Mouse (Mus musculus) hindbrain, embryonic 13.5 days (tissue): ENCODE measurements around the gene Limd2. TPM values are rescaled to one million over a fixed set of nuclear protein-coding genes. Genes with fewer than 3 reads are reported as not detected.

ENCODE experiments used
- ATAC-seq: fragments of 200-750 bp; cut with Nextera tagmentation; 2 replicates; pipeline ENCODE4 v1.8.0; 2017; ENCODE audit warnings: moderate TSS enrichment; ENCODE audit not compliant: low FRiP score
- H3K27ac ChIP-seq: fragments of 300-500 bp; sonication (generic); 2 replicates; pipeline ENCODE4 v1.5.1; 2015; ENCODE audit warnings: inconsistent platforms, mild to moderate bottlenecking, moderate library complexity
- H3K27me3 ChIP-seq: fragments of 300-500 bp; sonication (generic); 2 replicates; pipeline ENCODE4 v1.6.1; 2015; ENCODE audit warnings: mild to moderate bottlenecking, inconsistent platforms
- H3K36me3 ChIP-seq: fragments of 300-500 bp; sonication (generic); 2 replicates; pipeline ENCODE4 v1.6.1; 2015; ENCODE audit warnings: mild to moderate bottlenecking, inconsistent platforms
- H3K4me1 ChIP-seq: fragments of 300-500 bp; sonication (generic); replicated peaks from 2 replicates; pipeline ENCODE4 v1.6.1; 2015; ENCODE audit warnings: inconsistent platforms
- H3K4me2 ChIP-seq: fragments of 300-500 bp; sonication (generic); 2 replicates; pipeline ENCODE4 v1.6.1; 2015; ENCODE audit warnings: inconsistent platforms, mild to moderate bottlenecking, moderate library complexity
- H3K4me3 ChIP-seq: fragments of 300-500 bp; sonication (generic); 2 replicates; pipeline ENCODE4 v1.5.1; 2015; ENCODE audit warnings: mild to moderate bottlenecking, inconsistent platforms
- H3K9ac ChIP-seq: fragments of 300-500 bp; sonication (generic); 2 replicates; pipeline ENCODE4 v1.6.1; 2015; ENCODE audit warnings: mild to moderate bottlenecking, inconsistent platforms
- H3K9me3 ChIP-seq: fragments of 300-500 bp; sonication (generic); 2 replicates; pipeline ENCODE4 v1.6.1; 2016; ENCODE audit warnings: inconsistent platforms
- WGBS: fragments of 180-500 bp; shearing (Covaris S2); methylation state at CpG from one replicate; pipeline ENCODE4 v1.1.7; 2015; 5-methylcytosine and 5-hydroxymethylcytosine counted together
- polyA plus RNA-seq: library from polyadenylated mRNA; unstranded; fragments of >200 nt; fragmentation: Nextera tagmentation; extraction: Ambion mirVana; gene quantifications from 2 replicates; pipeline ENCODE4 v1.2.1, GENCODE M21; 2015

Limd2 gene
- polyA plus RNA-seq, 1 experiment from 2014 or later, result 197 TPM

DNA sequence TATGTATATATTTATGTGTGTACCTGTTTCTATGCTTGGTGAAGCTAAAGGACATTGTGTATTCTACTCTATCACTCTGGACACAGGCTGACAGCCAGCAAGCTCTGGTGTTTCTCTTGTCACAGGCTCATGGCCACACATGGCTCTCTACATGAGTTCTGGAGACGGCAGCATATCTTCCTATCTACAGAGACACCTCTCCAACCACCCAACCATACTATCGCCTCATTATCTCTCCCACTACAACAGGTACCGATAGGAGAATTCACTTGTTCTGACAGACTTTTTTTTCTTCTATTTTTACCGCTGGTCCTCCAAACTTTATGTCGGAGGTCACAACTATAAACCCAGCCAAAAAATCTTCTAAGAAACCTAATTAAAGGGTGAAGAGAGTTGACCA lies 31.6 kb upstream of the Limd2 start:
- Histone ChIP-seq H3K36me3 (peaks cover 8% of the 10 kb centered on the region), H3K9me3 (no peaks in the 10 kb centered on the region), H3K27ac (no peak overlapping the region), H3K4me2 (peak overlapping the region; percentile 81), H3K27me3 (no peaks in the 10 kb centered on the region), H3K4me3 (peak overlapping the region; percentile 76), H3K9ac (0 out of 2 replicates have a peak overlapping the region, but pooled peaks have one; percentile 90), H3K4me1 (peaks cover 9% of the 10 kb centered on the region)
- ATAC-seq, result no peak
- 93% methylated on average over 5 of the region's 5 CpGs for WGBS

DNA sequence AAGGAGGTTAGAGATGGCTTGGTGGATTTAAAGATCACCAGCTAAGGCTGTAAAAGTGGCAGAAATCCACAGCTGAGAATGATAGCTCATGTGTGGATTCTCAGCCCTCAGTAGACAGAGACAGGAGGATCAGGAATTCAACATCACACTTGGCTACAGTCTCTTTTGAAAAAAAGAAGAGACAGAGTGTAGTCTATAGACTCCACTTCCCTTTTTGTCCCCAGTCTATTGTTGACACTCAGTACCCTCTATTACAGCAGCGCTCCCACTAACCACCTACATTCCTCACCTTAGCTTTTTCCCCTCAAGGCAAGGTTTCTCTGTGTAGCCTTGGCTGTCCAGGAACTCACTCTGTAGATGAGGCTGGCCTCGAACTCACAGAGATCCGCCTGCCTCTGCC lies 31.1 kb upstream of the Limd2 start:
- H3K4me2 ChIP-seq, result no peak overlapping the region
- no peak for ATAC-seq
- peaks cover 9% of the 10 kb centered on the region for H3K4me1 ChIP-seq
- H3K36me3 ChIP-seq, result peaks cover 5% of the 10 kb centered on the region
- H3K9ac ChIP-seq, result no peak overlapping the region
- H3K9me3 ChIP-seq, result no peaks in the 10 kb centered on the region
- no peak overlapping the region for H3K4me3 ChIP-seq
- WGBS, result 94% methylated on average over 3 of the region's 3 CpGs
- H3K27ac ChIP-seq, result no peak overlapping the region
- no peaks in the 10 kb centered on the region for H3K27me3 ChIP-seq

GRCm38 (mm10) chr11:106187326-106187725 lies 26.7 kb upstream of the Limd2 start:
- 95% methylated on average over 4 of the region's 4 CpGs for WGBS

GRCm38 (mm10) chr11:106180449-106180801 lies 19.8 kb upstream of the Limd2 start:
- peaks cover 26% of the 10 kb centered on the region for H3K36me3 ChIP-seq
- H3K27me3 ChIP-seq, result no peaks in the 10 kb centered on the region
- H3K4me2 ChIP-seq, result no peak overlapping the region
- no peak overlapping the region for H3K4me3 ChIP-seq
- no peak overlapping the region; the same call in 1 of the 2 replicates for H3K9ac ChIP-seq
- H3K9me3 ChIP-seq, result no peaks in the 10 kb centered on the region
- no peak overlapping the region for H3K27ac ChIP-seq
- ATAC-seq, result no peak
- H3K4me1 ChIP-seq, result no peaks in the 10 kb centered on the region
- WGBS, result 94% methylated on average over 2 of the region's 2 CpGs

More at GRCm38 (mm10) chr11:106187326-106187725, 26.7 kb upstream of the Limd2 start:
- H3K4me2 ChIP-seq, result no peak overlapping the region
- peaks cover 19% of the 10 kb centered on the region for H3K36me3 ChIP-seq
- H3K9me3 ChIP-seq, result no peaks in the 10 kb centered on the region
- H3K27ac ChIP-seq, result no peak overlapping the region
- H3K9ac ChIP-seq, result no peak overlapping the region
- H3K4me1 ChIP-seq, result peaks cover 3% of the 10 kb centered on the region
- no peak overlapping the region for H3K4me3 ChIP-seq
- H3K27me3 ChIP-seq, result no peaks in the 10 kb centered on the region
- no peak for ATAC-seq

GRCm38 (mm10) chr11:106179711-106180448 lies 19.2 kb upstream of the Limd2 start:
- Histone ChIP-seq H3K27ac (no peak overlapping the region), H3K27me3 (no peaks in the 10 kb centered on the region), H3K4me2 (no peak overlapping the region), H3K36me3 (peaks cover 21% of the 10 kb centered on the region), H3K4me3 (no peak overlapping the region), H3K9me3 (no peaks in the 10 kb centered on the region), H3K9ac (no peak overlapping the region; the same call in 1 of the 2 replicates), H3K4me1 (no peaks in the 10 kb centered on the region)
- WGBS, result 81% methylated on average over 7 of the region's 7 CpGs
- no peak for ATAC-seq

DNA sequence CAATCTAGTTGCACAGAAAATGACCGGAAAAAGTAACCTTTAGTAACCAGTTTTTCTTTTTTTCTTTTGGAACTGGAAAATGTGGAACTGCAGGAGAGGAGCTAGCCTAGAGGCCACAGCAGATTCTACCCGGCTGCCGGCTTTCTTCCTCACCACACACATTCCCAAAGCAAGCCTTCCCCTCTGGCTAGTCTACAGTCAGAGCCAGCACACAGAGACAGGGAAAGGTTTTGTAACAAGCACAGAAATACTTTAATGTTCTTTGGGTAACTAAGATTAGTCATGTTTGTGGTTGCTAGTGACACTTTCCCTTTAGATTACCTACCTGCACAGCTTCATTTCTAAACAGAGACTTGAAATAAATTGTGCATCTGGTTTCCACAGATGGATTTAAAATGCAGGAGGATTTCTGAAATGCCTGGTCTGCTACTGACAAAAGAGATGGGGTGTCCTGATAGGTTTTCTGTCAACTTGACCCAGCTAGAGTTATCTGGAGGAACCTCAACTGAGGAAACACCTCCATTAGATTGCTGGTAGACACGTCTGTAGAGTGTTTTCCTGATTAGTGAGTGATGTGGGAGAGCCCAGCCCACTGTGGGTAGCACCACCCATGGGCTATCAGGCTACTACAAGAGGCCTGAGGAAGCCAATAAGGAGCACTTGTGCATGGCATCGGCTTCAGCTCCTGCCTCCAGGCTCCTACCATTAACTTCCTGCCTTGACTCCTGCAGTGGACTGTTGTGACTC lies 17.5 kb upstream of the Limd2 start:
- WGBS, result 88% methylated on average over 5 of the region's 5 CpGs
- no peaks in the 10 kb centered on the region for H3K9me3 ChIP-seq
- no peak overlapping the region for H3K27ac ChIP-seq
- H3K4me3 ChIP-seq, result no peak overlapping the region
- no peak overlapping the region for H3K9ac ChIP-seq
- peaks cover 23% of the 10 kb centered on the region for H3K36me3 ChIP-seq
- H3K4me2 ChIP-seq, result no peak overlapping the region
- no peaks in the 10 kb centered on the region for H3K27me3 ChIP-seq
- no peak for ATAC-seq
- no peaks in the 10 kb centered on the region for H3K4me1 ChIP-seq

DNA sequence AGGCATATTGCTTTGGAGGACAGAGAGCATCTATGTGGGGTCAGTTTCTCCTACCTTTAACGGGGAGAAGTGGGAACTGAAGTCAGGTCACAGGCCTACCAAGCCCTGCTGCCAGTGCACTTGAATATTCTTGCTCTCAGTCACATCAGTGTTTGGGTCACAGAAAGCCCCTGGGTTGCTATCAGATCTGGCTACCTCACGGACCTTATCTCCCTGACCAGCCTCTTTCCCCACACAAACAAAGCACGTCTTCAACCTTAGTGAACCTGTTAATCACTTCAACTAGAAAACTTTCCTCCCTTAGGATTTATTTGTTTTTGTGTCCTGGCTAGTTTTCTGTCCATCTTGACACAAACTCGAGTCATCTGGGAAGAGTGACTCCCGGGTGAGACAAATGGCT lies 15.7 kb upstream of the Limd2 start:
- no peak overlapping the region for H3K27ac ChIP-seq
- no peaks in the 10 kb centered on the region for H3K9me3 ChIP-seq
- H3K4me2 ChIP-seq, result no peak overlapping the region
- no peak overlapping the region for H3K4me3 ChIP-seq
- no peak for ATAC-seq
- H3K4me1 ChIP-seq, result no peaks in the 10 kb centered on the region
- no peaks in the 10 kb centered on the region for H3K27me3 ChIP-seq
- 91% methylated on average over 5 of the region's 5 CpGs for WGBS
- H3K9ac ChIP-seq, result no peak overlapping the region
- H3K36me3 ChIP-seq, result peaks cover 20% of the 10 kb centered on the region

DNA sequence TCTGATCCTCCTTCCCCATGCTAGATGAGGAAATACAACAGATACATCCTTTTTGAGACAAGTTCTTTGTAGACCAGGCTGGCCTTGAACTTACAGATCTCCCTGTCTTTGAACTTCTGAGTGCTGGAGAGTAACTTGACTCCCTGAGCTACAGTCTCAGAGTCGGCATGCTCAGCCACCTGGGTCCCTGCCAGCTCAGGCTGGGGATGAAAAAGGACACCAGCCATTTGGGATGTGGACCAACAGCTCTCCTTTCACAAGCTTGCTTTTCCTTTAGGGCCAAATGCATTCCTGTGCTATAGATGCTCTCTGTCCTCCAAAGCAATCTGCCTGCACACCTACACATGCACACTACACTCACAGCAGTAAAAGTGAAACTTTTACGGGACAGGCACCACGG lies 14.4 kb upstream of the Limd2 start:
- H3K4me3 ChIP-seq, result no peak overlapping the region
- H3K27me3 ChIP-seq, result no peaks in the 10 kb centered on the region
- H3K9me3 ChIP-seq, result no peaks in the 10 kb centered on the region
- peaks cover 27% of the 10 kb centered on the region for H3K36me3 ChIP-seq
- no peak overlapping the region for H3K4me2 ChIP-seq
- no peak overlapping the region for H3K27ac ChIP-seq
- H3K9ac ChIP-seq, result no peak overlapping the region
- WGBS, result 83% methylated on average over 3 of the region's 3 CpGs
- no peak for ATAC-seq
- H3K4me1 ChIP-seq, result no peaks in the 10 kb centered on the region

DNA sequence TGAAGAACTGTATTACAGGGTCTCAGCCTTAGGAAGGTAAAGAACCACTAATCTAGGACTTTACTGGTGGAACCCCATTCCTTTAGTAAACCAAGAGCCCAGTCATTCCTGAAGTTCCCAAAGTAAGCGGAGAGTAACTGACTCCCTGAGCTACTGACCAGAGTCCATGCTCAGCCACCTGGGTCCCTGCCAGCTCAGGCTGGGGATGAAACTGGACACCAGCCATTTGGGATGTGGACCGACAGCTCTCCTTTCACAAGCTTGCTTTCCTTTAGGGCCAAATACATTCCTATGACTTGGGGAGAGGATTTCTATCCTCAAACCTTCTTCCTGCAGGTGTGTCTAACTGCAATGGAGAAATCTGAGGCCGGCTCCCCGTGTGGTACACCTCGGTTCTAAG lies 13.7 kb upstream of the Limd2 start:
- Histone ChIP-seq H3K27me3 (no peaks in the 10 kb centered on the region), H3K36me3 (peaks cover 34% of the 10 kb centered on the region), H3K9me3 (no peaks in the 10 kb centered on the region), H3K27ac (no peak overlapping the region), H3K9ac (no peak overlapping the region), H3K4me2 (no peak overlapping the region), H3K4me3 (no peak overlapping the region), H3K4me1 (no peaks in the 10 kb centered on the region)
- ATAC-seq, result no peak
- WGBS, result 84% methylated on average over 5 of the region's 5 CpGs

DNA sequence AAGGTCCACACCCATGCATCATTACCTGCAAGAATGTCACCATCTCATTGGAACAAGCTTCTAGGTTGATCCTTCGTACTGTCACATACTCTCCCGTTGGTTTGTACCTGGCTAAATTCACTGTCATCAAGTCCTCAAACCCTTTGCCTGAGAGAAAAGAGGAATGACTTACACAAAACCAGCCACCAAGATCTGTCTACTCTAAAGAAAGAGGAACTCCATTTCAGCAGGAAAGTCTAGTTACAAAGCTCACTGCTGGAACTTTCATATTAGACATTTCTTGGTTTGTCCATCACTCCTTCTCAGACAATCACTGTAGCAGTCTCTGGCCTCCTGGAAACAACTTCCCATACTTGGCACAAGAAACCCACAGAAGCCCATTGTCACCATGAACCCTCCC lies 12.6 kb upstream of the Limd2 start:
- 96% methylated on average over 2 of the region's 2 CpGs for WGBS
- no peak overlapping the region for H3K4me2 ChIP-seq
- no peaks in the 10 kb centered on the region for H3K27me3 ChIP-seq
- H3K9ac ChIP-seq, result no peak overlapping the region
- H3K27ac ChIP-seq, result no peak overlapping the region
- no peaks in the 10 kb centered on the region for H3K4me1 ChIP-seq
- peaks cover 40% of the 10 kb centered on the region for H3K36me3 ChIP-seq
- no peak overlapping the region for H3K4me3 ChIP-seq
- no peak for ATAC-seq
- no peaks in the 10 kb centered on the region for H3K9me3 ChIP-seq

DNA sequence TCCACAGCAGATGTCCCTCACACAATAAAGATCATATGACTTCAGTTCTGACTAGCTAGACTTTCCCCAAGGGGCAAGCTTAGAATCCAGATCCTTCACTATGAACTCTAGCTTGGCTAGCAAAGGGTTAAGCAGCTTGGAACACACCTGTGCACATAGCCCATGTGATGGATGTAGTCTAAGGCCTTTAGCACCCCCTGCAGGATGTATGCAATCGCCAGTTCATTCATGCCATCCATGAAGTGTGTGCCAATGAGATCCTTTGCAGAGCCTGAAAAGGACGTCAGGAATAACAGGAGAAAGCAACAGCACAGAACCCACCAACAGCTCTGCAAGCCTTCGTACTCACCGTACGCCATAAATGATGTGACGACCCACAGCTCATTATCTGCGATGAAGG lies 10.1 kb upstream of the Limd2 start:
- no peaks in the 10 kb centered on the region for H3K4me1 ChIP-seq
- no peaks in the 10 kb centered on the region for H3K27me3 ChIP-seq
- H3K27ac ChIP-seq, result no peak overlapping the region
- 86% methylated on average over 7 of the region's 7 CpGs for WGBS
- H3K36me3 ChIP-seq, result peaks cover 63% of the 10 kb centered on the region
- no peak for ATAC-seq
- H3K4me3 ChIP-seq, result no peak overlapping the region
- H3K9ac ChIP-seq, result no peak overlapping the region
- no peaks in the 10 kb centered on the region for H3K9me3 ChIP-seq
- no peak overlapping the region for H3K4me2 ChIP-seq

DNA sequence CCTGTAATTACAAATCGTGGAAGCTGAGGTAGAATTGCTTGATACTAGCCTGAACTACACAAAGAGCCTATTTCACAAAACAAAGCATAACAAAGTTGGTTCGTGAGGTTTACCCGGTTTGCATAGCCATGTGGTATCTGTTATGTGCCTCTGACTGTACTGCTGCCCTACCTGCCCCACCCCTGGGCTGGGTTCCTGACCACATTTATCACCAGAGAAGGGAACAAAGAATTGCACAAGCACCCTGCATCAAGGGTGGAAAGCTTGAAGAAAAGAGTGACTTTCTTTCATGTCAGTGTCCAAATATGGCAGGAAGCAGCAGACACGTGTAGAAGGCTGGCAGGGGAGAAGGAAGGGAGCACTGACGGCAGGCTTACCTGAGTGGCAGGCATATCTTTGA lies 6.8 kb upstream of the Limd2 start:
- WGBS, result 90% methylated on average over 5 of the region's 5 CpGs
- H3K9me3 ChIP-seq, result no peaks in the 10 kb centered on the region
- no peak overlapping the region for H3K4me3 ChIP-seq
- no peak overlapping the region for H3K27ac ChIP-seq
- H3K4me2 ChIP-seq, result no peak overlapping the region
- peaks cover 78% of the 10 kb centered on the region for H3K36me3 ChIP-seq
- no peaks in the 10 kb centered on the region for H3K4me1 ChIP-seq
- no peak for ATAC-seq
- H3K9ac ChIP-seq, result no peak overlapping the region
- no peaks in the 10 kb centered on the region for H3K27me3 ChIP-seq
